Mouse (Mus musculus): ENCODE data around the gene Elof1. TPM values are rescaled to one million over a fixed set of nuclear protein-coding genes. Genes with fewer than 3 reads are reported as not detected.

Elof1 gene
- total RNA-seq, 2 experiments from 2014 or later = 63.4 to 65.3 TPM

DNA sequence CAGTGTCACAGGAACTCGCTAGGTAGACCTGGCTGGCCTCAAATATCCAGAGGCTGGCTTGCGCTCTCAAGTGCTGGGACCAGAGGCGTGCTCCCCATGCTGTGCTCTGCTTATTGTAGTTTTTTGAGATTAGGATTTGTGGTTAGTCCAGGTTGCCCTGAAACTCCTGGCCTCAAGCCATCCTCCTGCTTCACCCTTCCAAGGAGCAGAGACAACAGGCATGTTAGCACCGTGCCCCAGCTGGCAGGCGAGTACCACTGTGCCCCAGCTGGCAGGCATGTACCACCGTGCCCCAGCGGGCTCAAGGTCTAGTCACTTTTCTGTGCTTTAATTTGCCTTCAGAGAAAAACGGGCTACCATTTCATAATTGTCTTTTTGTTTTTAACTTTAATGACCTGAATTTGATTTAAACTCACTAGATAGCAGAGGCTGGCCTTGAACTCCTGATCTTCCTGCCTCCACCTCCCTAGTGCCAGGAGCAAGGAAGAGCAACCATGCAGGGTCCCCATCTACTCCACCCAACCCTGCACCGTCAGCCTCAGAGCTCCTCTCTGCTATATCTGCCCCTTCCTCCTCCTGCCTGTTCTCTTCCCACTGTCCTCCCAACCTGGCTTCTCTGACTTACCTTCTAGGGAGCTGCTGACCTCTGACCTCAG, 18.1 kb upstream of the Elof1 start:
- no peak overlapping the region for H3K4me3 ChIP-seq
- no peak for DNase-seq (ENCODE audit: extremely low spot score in 1 of 2, low spot score in 2 of 2)
- intact Hi-C loops (cut with DNase I) = no loop called here
- no peak for TF ChIP-seq CTCF (IDR thresholded peaks at IDR 0.05)
- no peak overlapping the region for H3K27ac ChIP-seq

DNA sequence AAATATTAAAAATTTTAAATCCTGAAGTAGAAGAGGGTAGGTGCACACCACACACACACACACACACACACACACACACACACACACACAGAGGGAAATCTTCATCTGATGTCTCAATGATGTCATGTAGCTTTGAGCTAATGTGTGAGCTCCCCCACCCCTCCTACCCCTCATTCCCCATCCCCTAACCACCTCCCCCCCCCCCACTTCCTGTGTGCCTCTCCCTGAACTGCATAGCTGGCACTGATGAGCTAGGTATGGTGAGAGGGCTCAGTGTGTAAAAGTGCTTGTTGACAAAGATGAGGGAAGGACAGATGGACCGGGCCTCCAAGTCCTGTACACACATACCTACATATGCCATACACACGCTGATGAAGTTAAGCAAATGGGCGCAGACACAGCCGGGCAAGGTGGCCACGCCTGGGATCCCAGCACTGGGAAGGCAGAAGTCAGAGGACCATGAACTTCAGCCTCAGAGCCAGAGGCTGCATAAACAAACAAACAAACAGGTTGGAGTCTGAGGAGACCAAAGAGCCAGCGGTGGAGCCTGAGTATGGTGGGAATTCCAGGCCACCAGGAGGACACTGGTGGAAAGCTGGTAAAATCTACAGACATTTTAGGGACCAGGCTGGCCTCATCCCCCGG, 17.4 kb upstream of the Elof1 start:
- no peak overlapping the region for H3K27ac ChIP-seq
- TF ChIP-seq CTCF (IDR thresholded peaks at IDR 0.05) = no peak
- intact Hi-C loops (cut with DNase I) = no loop called here
- DNase-seq (ENCODE audit: extremely low spot score in 1 of 2, low spot score in 2 of 2) = no peak
- H3K4me3 ChIP-seq = no peak overlapping the region

DNA sequence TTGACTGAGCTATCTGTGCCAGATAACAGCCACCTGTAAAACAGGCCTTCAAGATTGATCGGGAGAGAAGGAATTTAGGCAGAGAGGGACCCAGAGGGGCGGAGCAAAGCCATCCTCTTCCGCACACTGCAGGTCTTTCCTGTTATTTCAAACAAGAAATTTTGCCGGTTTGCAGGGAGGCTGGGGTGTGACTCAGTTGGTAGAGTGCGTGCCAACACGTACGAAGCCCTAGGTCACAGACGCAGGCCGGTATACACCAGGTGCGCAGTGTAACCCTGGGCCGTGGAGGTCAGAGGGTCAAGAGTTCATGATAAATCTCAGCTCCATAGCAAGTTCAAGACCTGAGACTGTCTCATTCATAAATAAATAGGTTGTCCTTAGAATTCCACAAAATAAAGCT, 15.2 kb upstream of the Elof1 start:
- no peak for DNase-seq (ENCODE audit: extremely low spot score in 1 of 2, low spot score in 2 of 2)
- intact Hi-C loops (cut with DNase I) = no loop called here
- no peak overlapping the region for H3K4me3 ChIP-seq
- no peak for TF ChIP-seq CTCF (IDR thresholded peaks at IDR 0.05)
- H3K27ac ChIP-seq = no peak overlapping the region

DNA sequence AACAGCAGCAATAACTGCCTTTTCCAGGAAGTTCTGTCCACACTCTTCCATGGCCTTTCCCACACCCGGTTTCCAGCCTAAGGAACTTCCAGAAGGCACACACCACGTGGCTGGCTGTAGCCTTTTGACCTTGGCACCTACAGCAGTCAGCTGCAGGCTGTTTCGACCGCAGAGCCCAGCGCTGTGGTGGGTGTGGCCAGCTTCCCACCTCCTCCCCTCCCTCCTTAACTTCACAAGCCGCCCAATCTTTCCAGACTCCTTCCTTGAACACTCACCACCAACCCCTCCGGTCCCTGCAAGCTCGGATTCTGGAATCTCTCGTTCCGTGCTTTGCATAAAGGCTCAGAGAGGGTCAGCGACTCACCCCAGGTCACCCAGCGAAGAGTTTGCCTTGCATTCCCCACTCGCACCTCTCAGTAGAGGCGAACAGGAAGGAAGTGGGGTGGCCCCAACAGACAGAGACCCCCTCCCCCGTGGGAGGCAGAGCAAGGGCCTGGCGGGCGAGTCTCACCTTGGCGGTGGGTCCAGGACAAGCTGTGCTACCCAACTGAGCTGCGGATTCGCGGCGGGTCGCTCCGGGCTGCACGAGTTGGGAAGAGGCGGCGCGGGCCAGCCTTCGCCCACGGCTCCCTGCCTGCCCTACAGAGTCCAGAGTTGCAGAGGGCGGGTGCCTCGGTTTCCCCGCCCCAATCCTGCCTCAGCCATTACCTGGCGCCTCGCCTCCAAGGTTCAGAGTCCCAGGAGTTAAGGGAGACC, 14.4 kb upstream of the Elof1 start:
- TF ChIP-seq CTCF (IDR thresholded peaks at IDR 0.05) = no peak
- no peak for DNase-seq (ENCODE audit: extremely low spot score in 1 of 2, low spot score in 2 of 2)
- no peak overlapping the region for H3K27ac ChIP-seq
- intact Hi-C loops (cut with DNase I) = no loop called here
- H3K4me3 ChIP-seq = peak overlapping the region; percentile 15; the same call in 1 of the 2 replicates

DNA sequence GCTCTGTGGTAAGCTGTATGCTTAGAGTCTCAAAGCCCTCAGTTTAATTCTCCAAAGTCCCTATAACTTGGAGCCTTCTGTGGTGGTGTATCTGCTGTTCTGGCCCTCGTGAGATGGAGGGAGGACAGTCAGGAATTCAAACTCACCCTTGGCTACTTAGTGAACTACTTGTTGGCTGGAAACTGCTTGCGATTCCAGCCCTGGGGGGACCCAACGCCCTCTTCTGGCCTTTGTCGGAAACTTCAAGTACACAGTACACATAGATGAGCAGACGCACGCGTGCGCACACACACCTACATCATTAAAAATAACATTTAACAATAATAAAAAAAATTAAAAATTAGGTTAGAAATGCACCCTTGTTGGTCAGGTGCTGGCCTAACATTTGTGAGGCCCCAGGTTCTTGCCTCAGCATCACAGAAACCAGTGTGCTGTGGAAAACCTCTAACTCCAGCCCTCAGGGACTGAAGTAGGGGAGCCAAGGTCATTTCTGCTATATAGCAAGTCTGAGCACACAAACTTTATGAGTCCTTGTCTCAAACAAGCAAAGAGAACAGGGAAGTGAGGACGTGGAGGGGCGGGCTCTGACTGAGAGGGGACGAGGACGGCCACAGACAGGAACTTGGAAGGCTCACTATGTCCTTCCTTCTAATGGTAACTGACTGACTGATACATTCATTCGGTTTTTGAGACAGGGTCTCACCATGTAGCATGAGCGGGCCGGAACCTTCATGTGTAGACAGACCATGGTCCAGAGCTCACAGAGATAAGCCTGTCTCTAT, 8.5 kb upstream of the Elof1 start:
- no peak for DNase-seq (ENCODE audit: extremely low spot score in 1 of 2, low spot score in 2 of 2)
- no peak overlapping the region for H3K4me3 ChIP-seq
- no peak overlapping the region for H3K27ac ChIP-seq
- no peak for TF ChIP-seq CTCF (IDR thresholded peaks at IDR 0.05)
- intact Hi-C loops (cut with DNase I) = no loop called here

DNA sequence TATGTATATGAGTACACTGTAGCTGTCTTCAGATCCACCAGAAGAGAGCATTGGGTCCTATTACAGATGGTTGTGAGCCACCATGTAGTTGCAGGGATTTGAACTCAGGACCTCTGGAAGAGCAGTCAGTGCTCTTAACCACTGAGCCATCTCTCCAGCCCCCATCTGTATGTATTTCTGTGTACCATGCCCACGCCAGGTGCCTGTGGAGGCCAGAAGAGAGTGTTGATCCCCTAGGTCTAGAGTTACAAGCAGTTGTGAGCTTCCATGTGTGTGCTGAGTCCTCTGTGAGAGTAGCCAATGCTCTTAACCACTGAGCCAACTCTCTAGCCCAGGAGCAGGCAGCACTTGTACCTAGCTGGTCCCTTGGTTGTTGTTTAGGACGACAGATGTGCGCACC, 7.2 kb upstream of the Elof1 start:
- H3K27ac ChIP-seq = no peak overlapping the region
- H3K4me3 ChIP-seq = no peak overlapping the region
- no peak for DNase-seq (ENCODE audit: extremely low spot score in 1 of 2, low spot score in 2 of 2)
- intact Hi-C loops (cut with DNase I) = no loop called here
- TF ChIP-seq CTCF (IDR thresholded peaks at IDR 0.05) = no peak

DNA sequence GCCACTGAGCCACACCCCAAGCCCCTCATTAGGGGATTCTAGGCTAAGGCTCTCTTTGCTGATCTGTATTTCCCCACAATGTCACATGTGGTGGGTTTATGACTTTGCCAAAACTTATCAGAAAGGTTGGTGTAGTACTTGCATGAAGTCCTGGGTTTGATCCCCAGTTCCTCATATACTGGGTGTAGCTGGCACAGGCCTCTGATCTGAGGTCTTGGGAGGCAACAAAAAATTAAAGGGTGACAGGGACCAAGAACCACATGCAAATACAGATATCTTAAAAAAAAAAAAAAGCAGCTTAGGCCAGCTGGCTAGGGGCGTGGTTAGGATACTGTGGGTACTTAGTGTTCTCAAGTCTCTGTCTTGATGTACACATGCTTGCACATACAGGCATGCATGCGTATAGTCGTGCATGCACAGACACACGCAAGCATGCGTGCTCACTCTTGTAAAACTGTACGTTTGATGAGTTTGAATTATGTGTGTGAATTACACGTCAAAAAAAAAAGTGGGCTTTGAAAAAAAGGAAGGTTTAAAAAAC, 6.2 kb upstream of the Elof1 start:
- no peak for TF ChIP-seq CTCF (IDR thresholded peaks at IDR 0.05)
- intact Hi-C loops (cut with DNase I) = no loop called here
- Histone ChIP-seq H3K4me3 (no peak overlapping the region), H3K27ac (no peak overlapping the region)
- DNase-seq (ENCODE audit: extremely low spot score in 1 of 2, low spot score in 2 of 2) = no peak

DNA sequence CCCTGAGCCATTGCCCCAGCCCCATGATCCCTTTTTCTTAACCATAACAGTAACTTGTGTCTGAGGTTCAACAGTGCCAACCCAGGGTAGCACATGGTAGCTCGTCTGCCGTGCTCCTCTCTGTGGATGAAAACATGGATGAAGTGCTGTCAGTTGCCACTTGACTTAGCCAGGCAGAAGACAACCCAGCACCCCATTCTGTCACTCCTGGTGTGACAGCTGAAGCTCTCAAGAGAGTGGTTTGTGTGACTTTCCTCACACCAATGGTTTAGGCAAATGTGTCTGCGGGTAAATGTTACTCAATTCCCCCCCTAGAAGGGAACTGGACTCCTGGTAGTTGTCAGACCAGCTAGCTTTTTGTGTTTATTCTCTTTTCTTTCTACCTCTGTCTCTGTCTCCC, 5.0 kb upstream of the Elof1 start:
- Histone ChIP-seq H3K4me3 (no peak overlapping the region), H3K27ac (no peak overlapping the region)
- no peak for TF ChIP-seq CTCF (IDR thresholded peaks at IDR 0.05)
- no peak for DNase-seq (ENCODE audit: extremely low spot score in 1 of 2, low spot score in 2 of 2)
- intact Hi-C loops (cut with DNase I) = no loop called here

DNA sequence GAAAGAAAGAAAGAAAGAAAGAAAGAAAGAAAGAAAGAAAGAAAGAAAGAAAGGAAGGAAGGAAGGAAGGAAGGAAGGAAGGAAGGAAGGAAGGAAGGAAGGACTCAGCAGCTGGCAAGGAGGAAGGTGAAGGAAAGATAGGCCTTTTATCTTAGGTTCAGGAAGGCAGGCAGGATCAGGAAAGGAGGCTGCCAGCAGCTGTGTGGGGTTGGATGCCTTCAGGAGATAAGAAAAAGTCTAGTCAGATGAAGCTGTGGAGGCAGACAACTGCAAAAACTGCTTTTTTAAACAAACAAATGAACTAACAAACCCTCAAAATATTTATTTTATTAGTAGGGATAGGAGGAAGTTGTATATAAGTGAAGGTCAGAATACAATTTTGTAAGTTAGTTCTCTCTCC, 4.6 kb upstream of the Elof1 start:
- Histone ChIP-seq H3K27ac (no peak overlapping the region), H3K4me3 (no peak overlapping the region)
- DNase-seq (ENCODE audit: extremely low spot score in 1 of 2, low spot score in 2 of 2) = no peak
- intact Hi-C loops (cut with DNase I) = no loop called here
- no peak for TF ChIP-seq CTCF (IDR thresholded peaks at IDR 0.05)

DNA sequence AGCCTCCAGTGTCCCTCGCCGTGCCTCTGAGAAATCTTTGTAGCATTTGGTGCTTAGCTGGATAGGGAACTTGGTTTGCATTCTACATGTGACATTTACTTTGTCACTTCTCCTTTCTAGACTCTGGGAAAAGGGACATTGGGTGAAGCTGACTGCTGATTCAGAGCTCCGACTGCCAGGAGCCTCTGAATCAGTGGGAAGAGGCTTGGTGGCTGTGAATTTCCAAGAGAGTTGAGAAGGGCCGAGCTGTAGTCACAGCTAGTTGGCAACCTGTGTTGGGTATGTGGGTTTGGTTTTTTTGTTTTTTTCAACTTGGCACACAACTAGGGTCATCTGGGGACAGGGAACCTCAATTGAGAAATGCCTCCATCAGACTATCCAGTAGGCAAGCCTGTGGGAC, 2.6 kb upstream of the Elof1 start:
- H3K27ac ChIP-seq = peak overlapping the region; percentile 71
- intact Hi-C loops (cut with DNase I) = no loop called here
- peak in 1 of 2 experiments; percentile 25 for DNase-seq (ENCODE audit: extremely low spot score in 1 of 2, low spot score in 2 of 2)
- no peak overlapping the region for H3K4me3 ChIP-seq
- TF ChIP-seq CTCF (IDR thresholded peaks at IDR 0.05) = no peak

DNA sequence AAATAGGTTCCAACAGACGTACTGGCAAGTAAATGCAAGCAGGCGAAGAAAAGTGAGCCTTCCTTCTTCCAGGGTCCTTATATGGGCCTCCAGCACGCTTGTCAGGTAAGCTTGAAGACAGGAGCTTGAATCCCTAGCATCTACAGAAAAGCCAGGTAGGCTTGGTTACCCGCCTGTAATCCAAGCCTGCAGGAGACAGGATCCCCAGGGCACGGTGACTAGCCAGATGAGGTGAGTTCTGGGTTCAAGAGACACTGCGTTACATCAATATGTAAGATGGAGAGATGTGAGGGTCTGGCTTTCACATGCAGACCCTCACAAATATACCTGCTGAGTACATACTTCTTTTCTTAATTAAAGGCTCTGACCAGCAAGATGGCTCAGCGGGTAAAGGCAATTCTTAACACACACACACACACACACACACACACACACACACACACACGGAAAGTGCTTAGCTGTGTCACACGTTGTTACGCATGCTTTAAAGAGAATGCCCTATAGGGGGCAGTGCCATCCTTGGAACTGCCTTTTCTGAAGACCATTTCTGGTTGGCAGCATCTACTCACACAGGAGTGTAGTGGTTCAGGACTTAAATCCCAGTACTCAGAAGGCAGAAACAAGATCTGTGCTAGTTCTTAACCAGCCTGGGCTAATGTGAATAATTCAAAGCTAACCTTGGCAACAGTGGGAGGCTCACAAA, 933 bp upstream of the Elof1 start:
- TF ChIP-seq CTCF (IDR thresholded peaks at IDR 0.05) = peak; percentile 45
- H3K27ac ChIP-seq = peak overlapping the region; percentile 88; the same call in 1 of the 2 replicates
- H3K4me3 ChIP-seq = peak overlapping the region; percentile 66
- intact Hi-C loops (cut with DNase I) = loop anchor here (1.0 to 2.0 kb wide), 3 partner anchors 25 to 47 kb away; partner anchors contain the start of genes Ecsit, Gm49318 and Zfp653
- DNase-seq (ENCODE audit: extremely low spot score in 1 of 2, low spot score in 2 of 2) = peak; percentile 25 to 46

Data from left cerebral cortex, adult 2 months (tissue).